Mouse (Mus musculus) cerebellum, adult (tissue): ENCODE results near the gene Ptpru.

Experiments
- ATAC-seq: cut with Nextera tagmentation; 2 replicates; pipeline ENCODE4 v1.9.2; 2017; ENCODE audit warnings: mild to moderate bottlenecking, moderate library complexity, mixed read lengths; ENCODE audit not compliant: insufficient number of reproducible peaks, low FRiP score, low TSS enrichment

Ptpru gene

GRCm38 (mm10) chr4:131722121-131722841 is 115.8 kb downstream of the Ptpru start:
- no peak for ATAC-seq

DNA sequence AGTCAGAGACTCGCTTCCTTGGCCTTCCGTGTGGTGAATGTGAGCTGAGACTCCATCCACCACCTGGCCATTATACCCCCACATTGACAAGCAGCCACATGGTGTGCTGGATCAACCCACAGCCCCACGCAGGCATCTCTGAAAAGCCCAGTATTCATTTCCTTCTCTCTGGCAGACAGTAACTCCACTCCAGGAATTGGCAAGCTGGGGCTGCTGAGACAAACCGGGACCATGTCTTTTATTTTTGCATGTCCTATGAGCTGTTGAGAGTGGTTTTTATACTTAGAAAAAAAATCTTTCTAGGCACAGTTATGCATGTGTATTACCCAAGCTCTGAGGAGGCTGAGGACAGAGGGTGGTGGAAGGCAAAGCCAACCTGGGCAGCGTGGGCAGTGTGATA is 118.9 kb downstream of the Ptpru start:
- ATAC-seq, result no peak
